Mouse (Mus musculus): ENCODE results near the gene Creb5. TPM values are rescaled to one million over a fixed set of nuclear protein-coding genes. Genes with fewer than 3 reads are reported as not detected.

Creb5 gene
- polyA plus RNA-seq, 1 experiment from 2014 or later: 2.8 TPM

DNA sequence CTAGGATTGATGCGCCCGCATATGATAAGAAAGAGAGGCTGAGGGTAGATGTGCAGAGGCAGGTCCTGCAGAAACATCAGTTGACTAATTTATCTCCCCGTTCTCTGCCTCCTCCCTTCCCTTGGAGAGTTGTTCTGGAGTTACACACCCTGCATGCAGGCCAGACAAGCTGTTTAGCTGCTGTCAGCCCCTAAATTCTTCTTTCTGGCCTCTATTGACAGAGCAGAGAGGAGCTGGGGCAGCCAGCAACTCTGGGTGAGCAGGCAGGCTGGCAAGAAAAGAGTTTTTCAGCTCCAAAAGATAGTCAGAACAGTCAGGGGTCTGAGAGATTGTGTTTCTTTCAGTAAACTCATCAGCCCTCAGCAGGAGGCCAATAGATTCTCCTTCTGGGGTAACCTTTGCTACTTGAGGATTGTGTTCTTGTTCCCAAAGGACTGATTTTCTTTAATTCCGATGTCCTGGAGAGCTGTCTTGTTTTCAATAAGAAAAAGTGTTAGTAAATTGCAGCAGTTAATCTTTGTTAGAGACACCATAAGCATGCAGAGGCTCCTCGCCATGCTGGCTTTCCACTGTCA, 230.4 kb downstream of the Creb5 start:
- no peaks in the 10 kb centered on the region for H3K36me3 ChIP-seq (ENCODE audit: control insufficient read depth, insufficient read depth, low read length)
- H3K9me3 ChIP-seq (ENCODE audit: control insufficient read depth, low read length): no peaks in the 10 kb centered on the region
- H3K4me2 ChIP-seq (ENCODE audit: low read length): no peak overlapping the region
- peak; percentile 19 for DNase-seq
- H3K27me3 ChIP-seq (ENCODE audit: control insufficient read depth, insufficient read depth, low read length): no peaks in the 10 kb centered on the region
- no peak for ATAC-seq (ENCODE audit: low FRiP score, low TSS enrichment)
- no peak overlapping the region for H3K4me3 ChIP-seq (replicated peaks; ENCODE audit: low read depth, low read length)
- 49% methylated on average over 5 of the region's 5 CpGs for WGBS
- H3K27ac ChIP-seq (replicated peaks; ENCODE audit: low read depth, low read length): no peak overlapping the region
- no peak overlapping the region for H3K9ac ChIP-seq (replicated peaks; ENCODE audit: low read length)
- no peaks in the 10 kb centered on the region for H3K4me1 ChIP-seq (ENCODE audit: control insufficient read depth, insufficient read depth, low read length)

DNA sequence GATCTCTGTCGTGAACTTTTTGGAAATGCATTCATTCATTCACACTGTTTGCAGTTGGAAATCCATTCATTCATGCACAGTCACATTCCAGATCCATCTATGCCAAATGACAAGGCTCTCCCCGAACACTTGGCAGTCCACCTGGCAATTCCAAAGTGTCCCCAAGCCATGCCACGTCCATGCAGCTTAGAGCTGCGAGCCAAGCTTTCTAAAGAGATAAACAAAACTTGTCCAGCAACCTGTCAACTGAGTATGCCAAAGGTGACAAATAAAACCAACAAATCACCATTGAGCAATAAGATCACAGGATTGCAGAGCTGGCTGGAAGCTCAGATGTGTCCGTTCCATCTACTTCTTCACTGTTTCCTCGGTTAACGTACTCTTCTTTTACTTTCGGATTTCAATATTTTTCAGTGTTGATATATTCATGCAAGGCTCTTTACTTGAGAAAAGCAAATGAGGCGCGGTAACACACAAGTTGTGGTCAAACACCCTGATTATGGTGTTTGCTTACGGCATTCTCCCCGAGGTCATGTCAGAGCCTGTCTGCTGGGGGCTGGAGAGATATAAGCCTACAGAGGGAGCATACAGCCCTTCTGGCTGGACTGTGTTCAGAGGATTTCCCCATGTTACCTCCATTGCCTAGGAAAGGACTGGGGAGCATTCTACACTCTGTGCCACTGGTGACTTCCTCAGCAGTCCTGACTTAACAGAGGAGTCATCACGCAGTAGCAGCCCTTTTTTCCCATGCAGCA, 236.8 kb downstream of the Creb5 start:
- no peak for DNase-seq
- Histone ChIP-seq H3K4me2 (ENCODE audit: low read length) (no peak overlapping the region), H3K27ac (replicated peaks; ENCODE audit: low read depth, low read length) (no peak overlapping the region), H3K4me3 (replicated peaks; ENCODE audit: low read depth, low read length) (no peak overlapping the region), H3K4me1 (ENCODE audit: control insufficient read depth, insufficient read depth, low read length) (no peaks in the 10 kb centered on the region), H3K9ac (replicated peaks; ENCODE audit: low read length) (no peak overlapping the region), H3K27me3 (ENCODE audit: control insufficient read depth, insufficient read depth, low read length) (no peaks in the 10 kb centered on the region), H3K36me3 (ENCODE audit: control insufficient read depth, insufficient read depth, low read length) (no peaks in the 10 kb centered on the region), H3K9me3 (ENCODE audit: control insufficient read depth, low read length) (no peaks in the 10 kb centered on the region; the same call in 1 of the 2 replicates)
- WGBS: 93% methylated on average over 13 of the region's 13 CpGs
- no peak for ATAC-seq (ENCODE audit: low FRiP score, low TSS enrichment)

DNA sequence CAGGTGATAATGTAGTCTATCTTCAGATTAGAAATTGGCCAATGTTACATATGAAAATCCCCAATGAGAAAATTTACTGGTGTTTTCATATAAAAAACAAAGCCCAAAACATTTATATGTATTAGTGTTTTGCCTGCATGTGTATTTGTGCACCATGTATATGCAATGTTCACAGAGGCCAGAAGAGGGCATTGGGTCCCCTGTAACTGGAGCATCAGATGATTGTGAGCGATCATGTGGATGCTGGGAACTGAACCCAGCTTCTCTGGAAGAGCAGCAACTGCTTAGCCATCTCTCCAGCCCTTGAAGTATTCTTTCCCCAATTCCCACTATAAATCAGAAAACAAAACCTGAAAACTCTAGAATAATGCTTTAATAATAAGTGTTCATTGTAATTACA, 239.4 kb downstream of the Creb5 start:
- Histone ChIP-seq H3K4me3 (replicated peaks; ENCODE audit: low read depth, low read length) (no peak overlapping the region), H3K9ac (replicated peaks; ENCODE audit: low read length) (no peak overlapping the region), H3K4me2 (ENCODE audit: low read length) (no peak overlapping the region), H3K9me3 (ENCODE audit: control insufficient read depth, low read length) (no peaks in the 10 kb centered on the region; the same call in 1 of the 2 replicates), H3K27me3 (ENCODE audit: control insufficient read depth, insufficient read depth, low read length) (no peaks in the 10 kb centered on the region), H3K36me3 (ENCODE audit: control insufficient read depth, insufficient read depth, low read length) (no peaks in the 10 kb centered on the region), H3K4me1 (ENCODE audit: control insufficient read depth, insufficient read depth, low read length) (no peaks in the 10 kb centered on the region), H3K27ac (replicated peaks; ENCODE audit: low read depth, low read length) (no peak overlapping the region)
- DNase-seq (no peak), ATAC-seq (ENCODE audit: low FRiP score, low TSS enrichment) (no peak)
- WGBS: 85% methylated on average over 1 of the region's 1 CpGs

DNA sequence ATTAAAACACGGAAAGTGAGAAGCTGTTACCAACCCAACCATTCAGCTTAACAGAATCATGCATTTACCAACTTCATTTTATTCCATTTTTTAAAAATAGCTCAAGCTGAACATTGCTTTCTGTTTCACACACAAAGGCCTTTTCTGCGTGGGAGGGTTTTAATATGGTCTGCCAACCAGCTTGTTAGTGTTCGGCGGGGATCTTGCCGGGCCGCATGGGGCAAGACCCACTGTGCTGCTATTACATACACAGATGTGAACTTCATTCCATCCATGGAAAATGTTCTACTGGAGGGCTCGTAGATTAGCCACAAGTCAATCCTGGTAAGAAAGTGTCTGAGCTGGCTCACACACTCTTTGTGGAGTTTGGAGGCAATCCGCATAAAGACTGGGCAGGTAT, 243.7 kb downstream of the Creb5 start:
- Histone ChIP-seq H3K27ac (replicated peaks; ENCODE audit: low read depth, low read length) (no peak overlapping the region), H3K4me2 (ENCODE audit: low read length) (no peak overlapping the region), H3K4me1 (ENCODE audit: control insufficient read depth, insufficient read depth, low read length) (no peaks in the 10 kb centered on the region), H3K27me3 (ENCODE audit: control insufficient read depth, insufficient read depth, low read length) (no peaks in the 10 kb centered on the region), H3K9ac (replicated peaks; ENCODE audit: low read length) (no peak overlapping the region), H3K36me3 (ENCODE audit: control insufficient read depth, insufficient read depth, low read length) (no peaks in the 10 kb centered on the region), H3K4me3 (replicated peaks; ENCODE audit: low read depth, low read length) (no peak overlapping the region), H3K9me3 (ENCODE audit: control insufficient read depth, low read length) (no peaks in the 10 kb centered on the region; the same call in 1 of the 2 replicates)
- WGBS: 85% methylated on average over 8 of the region's 8 CpGs
- no peak for DNase-seq
- ATAC-seq (ENCODE audit: low FRiP score, low TSS enrichment): no peak

DNA sequence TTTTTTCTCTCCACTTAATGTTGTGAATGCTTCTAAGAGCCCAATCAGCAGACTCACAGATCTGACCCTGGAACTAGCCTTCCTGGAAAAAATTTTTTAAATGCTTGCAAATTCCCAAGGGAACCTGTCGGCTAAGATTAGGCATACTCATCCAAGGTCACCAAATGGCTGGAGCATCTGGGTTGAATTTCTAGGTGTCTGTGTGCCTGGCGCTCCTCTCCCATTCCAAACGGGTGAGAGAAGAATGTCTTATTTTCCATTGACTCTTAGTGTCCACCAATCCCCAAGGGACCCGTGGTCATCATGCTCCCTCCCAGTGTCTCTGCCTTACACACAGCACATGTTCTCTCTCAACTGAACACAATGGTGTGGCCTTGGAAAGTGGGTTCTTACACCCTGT, 244.4 kb downstream of the Creb5 start:
- ATAC-seq (ENCODE audit: low FRiP score, low TSS enrichment): no peak
- no peaks in the 10 kb centered on the region; the same call in 1 of the 2 replicates for H3K9me3 ChIP-seq (ENCODE audit: control insufficient read depth, low read length)
- no peak overlapping the region for H3K9ac ChIP-seq (replicated peaks; ENCODE audit: low read length)
- H3K4me2 ChIP-seq (ENCODE audit: low read length): no peak overlapping the region
- H3K27ac ChIP-seq (replicated peaks; ENCODE audit: low read depth, low read length): no peak overlapping the region
- H3K27me3 ChIP-seq (ENCODE audit: control insufficient read depth, insufficient read depth, low read length): no peaks in the 10 kb centered on the region
- H3K4me1 ChIP-seq (ENCODE audit: control insufficient read depth, insufficient read depth, low read length): no peaks in the 10 kb centered on the region
- WGBS: 94% methylated on average over 4 of the region's 4 CpGs
- no peak overlapping the region for H3K4me3 ChIP-seq (replicated peaks; ENCODE audit: low read depth, low read length)
- H3K36me3 ChIP-seq (ENCODE audit: control insufficient read depth, insufficient read depth, low read length): no peaks in the 10 kb centered on the region
- DNase-seq: no peak

DNA sequence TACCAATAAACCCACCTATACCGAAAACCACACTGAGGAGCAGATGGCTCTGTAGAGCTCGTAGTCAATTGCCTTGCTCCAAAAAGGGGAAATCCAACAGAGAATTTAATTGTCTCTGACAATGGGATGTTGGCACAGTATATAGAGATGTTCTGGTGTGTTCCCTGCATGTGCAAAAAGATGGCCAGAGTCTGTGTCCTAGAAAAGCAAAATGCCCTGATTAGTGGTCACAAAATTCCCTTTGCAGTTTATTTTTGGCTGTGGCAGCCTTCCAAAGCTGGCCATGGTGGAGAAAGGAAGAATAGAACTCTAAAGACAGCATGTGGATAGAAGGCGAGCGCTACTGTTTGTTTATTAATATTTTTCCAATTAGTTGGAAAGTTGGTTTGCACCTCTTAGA, 250.5 kb downstream of the Creb5 start:
- Histone ChIP-seq H3K27me3 (ENCODE audit: control insufficient read depth, insufficient read depth, low read length) (no peaks in the 10 kb centered on the region), H3K4me2 (ENCODE audit: low read length) (no peak overlapping the region), H3K36me3 (ENCODE audit: control insufficient read depth, insufficient read depth, low read length) (no peaks in the 10 kb centered on the region), H3K4me1 (ENCODE audit: control insufficient read depth, insufficient read depth, low read length) (no peaks in the 10 kb centered on the region), H3K9me3 (ENCODE audit: control insufficient read depth, low read length) (no peaks in the 10 kb centered on the region), H3K27ac (replicated peaks; ENCODE audit: low read depth, low read length) (no peak overlapping the region), H3K9ac (replicated peaks; ENCODE audit: low read length) (no peak overlapping the region), H3K4me3 (replicated peaks; ENCODE audit: low read depth, low read length) (no peak overlapping the region)
- no peak for ATAC-seq (ENCODE audit: low FRiP score, low TSS enrichment)
- DNase-seq: no peak
- WGBS: 95% methylated on average over 4 of the region's 4 CpGs

DNA sequence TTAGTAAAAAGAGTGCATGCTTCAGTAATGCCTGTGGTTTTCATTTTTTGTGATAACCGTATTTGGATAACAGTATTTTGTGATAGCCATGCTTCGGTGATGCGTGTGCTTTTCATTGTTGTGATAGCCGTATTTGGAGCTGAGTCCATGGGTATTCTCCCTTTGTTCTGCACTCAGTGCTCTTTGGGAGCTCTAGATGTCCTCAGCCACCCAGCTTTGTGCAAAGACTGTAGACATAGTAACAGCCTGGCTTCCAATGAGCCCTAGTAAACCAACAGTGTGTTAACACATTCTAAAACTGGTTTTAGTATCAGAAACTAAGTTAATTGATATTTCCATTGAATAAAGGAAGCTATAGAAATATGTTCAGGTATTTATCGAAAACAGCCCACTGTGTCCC, 254.7 kb downstream of the Creb5 start:
- no peak overlapping the region for H3K4me3 ChIP-seq (replicated peaks; ENCODE audit: low read depth, low read length)
- no peak overlapping the region for H3K9ac ChIP-seq (replicated peaks; ENCODE audit: low read length)
- H3K4me2 ChIP-seq (ENCODE audit: low read length): no peak overlapping the region
- 85% methylated on average over 5 of the region's 5 CpGs for WGBS
- H3K9me3 ChIP-seq (ENCODE audit: control insufficient read depth, low read length): no peaks in the 10 kb centered on the region
- no peaks in the 10 kb centered on the region for H3K27me3 ChIP-seq (ENCODE audit: control insufficient read depth, insufficient read depth, low read length)
- no peak for DNase-seq
- H3K4me1 ChIP-seq (ENCODE audit: control insufficient read depth, insufficient read depth, low read length): peaks cover 6% of the 10 kb centered on the region
- no peak for ATAC-seq (ENCODE audit: low FRiP score, low TSS enrichment)
- H3K36me3 ChIP-seq (ENCODE audit: control insufficient read depth, insufficient read depth, low read length): no peaks in the 10 kb centered on the region
- no peak overlapping the region for H3K27ac ChIP-seq (replicated peaks; ENCODE audit: low read depth, low read length)

DNA sequence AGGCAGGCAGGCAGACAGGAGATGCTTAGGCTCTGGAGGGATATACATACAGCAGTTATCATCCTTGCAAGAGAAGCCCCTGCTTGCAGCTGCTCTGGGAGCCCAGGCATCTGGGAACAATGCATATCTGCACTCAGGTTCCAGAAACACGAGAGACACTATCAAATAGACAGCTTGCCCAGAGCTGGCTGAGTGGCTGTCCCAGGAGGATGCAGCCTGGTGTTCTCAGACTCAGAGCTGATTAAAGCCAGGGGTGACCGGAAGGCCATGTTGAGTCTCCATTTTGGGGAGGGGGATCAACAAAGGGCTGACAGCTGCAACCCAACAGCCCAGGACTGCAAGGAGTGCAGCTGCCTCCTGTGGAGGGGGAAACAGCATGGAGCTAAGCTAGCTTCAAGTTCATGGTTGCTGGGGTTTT, 258.4 kb downstream of the Creb5 start:
- H3K27ac ChIP-seq (replicated peaks; ENCODE audit: low read depth, low read length): peak overlapping the region; percentile 14; the same call in 1 of the 2 replicates
- H3K9ac ChIP-seq (replicated peaks; ENCODE audit: low read length): no peak overlapping the region
- H3K4me3 ChIP-seq (replicated peaks; ENCODE audit: low read depth, low read length): no peak overlapping the region
- DNase-seq (peak; percentile 52), ATAC-seq (ENCODE audit: low FRiP score, low TSS enrichment) (no peak)
- no peaks in the 10 kb centered on the region for H3K9me3 ChIP-seq (ENCODE audit: control insufficient read depth, low read length)
- H3K27me3 ChIP-seq (ENCODE audit: control insufficient read depth, insufficient read depth, low read length): no peaks in the 10 kb centered on the region
- WGBS: 7% methylated on average over 2 of the region's 2 CpGs
- no peak overlapping the region for H3K4me2 ChIP-seq (ENCODE audit: low read length)
- H3K4me1 ChIP-seq (ENCODE audit: control insufficient read depth, insufficient read depth, low read length): peaks cover 6% of the 10 kb centered on the region
- H3K36me3 ChIP-seq (ENCODE audit: control insufficient read depth, insufficient read depth, low read length): no peaks in the 10 kb centered on the region

DNA sequence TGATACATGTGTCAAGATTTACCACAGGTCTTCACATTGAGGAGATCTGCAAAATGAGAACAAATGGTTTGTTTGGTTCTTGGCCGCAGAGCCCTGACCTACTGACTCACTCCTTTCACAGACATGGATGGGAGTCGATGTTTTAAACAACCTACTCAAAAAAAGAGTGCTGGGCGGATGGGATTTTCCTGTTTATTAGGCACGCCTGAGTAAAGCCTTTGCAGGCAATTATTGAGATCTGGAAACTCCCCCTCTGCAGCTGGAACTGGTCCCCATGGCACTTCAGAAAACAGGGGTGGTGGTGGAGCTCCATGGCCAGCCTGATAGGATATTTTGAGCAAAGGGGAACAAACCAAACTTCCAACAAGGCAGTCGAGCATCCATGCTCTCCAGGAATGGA, 258.9 kb downstream of the Creb5 start:
- Histone ChIP-seq H3K27me3 (ENCODE audit: control insufficient read depth, insufficient read depth, low read length) (no peaks in the 10 kb centered on the region), H3K9me3 (ENCODE audit: control insufficient read depth, low read length) (no peaks in the 10 kb centered on the region), H3K4me2 (ENCODE audit: low read length) (no peak overlapping the region), H3K9ac (replicated peaks; ENCODE audit: low read length) (no peak overlapping the region), H3K27ac (replicated peaks; ENCODE audit: low read depth, low read length) (no peak overlapping the region), H3K36me3 (ENCODE audit: control insufficient read depth, insufficient read depth, low read length) (no peaks in the 10 kb centered on the region), H3K4me1 (ENCODE audit: control insufficient read depth, insufficient read depth, low read length) (peaks cover 6% of the 10 kb centered on the region), H3K4me3 (replicated peaks; ENCODE audit: low read depth, low read length) (no peak overlapping the region)
- ATAC-seq (ENCODE audit: low FRiP score, low TSS enrichment): no peak
- DNase-seq: no peak
- 17% methylated on average over 5 of the region's 5 CpGs for WGBS
